Mouse (Mus musculus) gastrocnemius, postnatal 25 days (tissue): Measurements from ENCODE around the gene Mrgbp. TPM values are rescaled to one million over a fixed set of nuclear protein-coding genes. Genes with fewer than 3 reads are reported as not detected.

Experiments
- DNase-seq: peaks from one replicate; pipeline ENCODE4 v3.0.0; 2022
- long read RNA-seq, 2 experiments: library from polyadenylated mRNA; stranded (forward); transcript quantifications; one replicate each; pipeline ENCODE4 v2.0.0; 2021
- total RNA-seq, 2 experiments: library from RNA; stranded (reverse); gene quantifications; 1 replicate in 1 of 2; 2 replicates in 1 of 2; pipeline ENCODE4 v1.2.3; 2021

Mrgbp gene
- 1 to 10 TPM; 4.1 to 4.5 TPM for total RNA-seq
- long read RNA-seq, experiment 1, partial matches to known transcripts, result 0 of 18 reads
- long read RNA-seq, experiment 1, other reads (novel, unspliced or antisense), result 13 of 18 reads
- long read RNA-seq, experiment 2, partial matches to known transcripts, result 0 of 11 reads
- long read RNA-seq, experiment 2, other reads (novel, unspliced or antisense), result 9 of 11 reads

DNA sequence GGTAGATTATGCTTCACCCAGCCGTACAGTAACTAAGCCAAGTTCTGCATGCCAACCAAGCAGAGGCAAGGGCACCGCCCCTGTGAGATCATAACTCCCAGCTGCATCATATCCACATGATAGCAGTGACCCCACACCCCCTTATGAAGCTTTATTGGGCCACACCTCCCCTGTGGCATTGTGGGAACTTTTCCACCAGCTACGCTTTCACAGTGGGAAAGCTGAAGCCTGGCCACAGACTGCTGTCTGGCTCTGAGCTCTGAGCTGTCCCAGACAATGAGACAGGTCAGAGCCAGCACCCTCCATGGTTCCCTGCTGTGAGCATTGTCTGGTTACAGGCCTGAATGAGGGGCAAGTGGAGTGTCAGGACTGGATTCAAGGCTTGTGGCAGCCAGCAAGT, at the start of gene Mrgbp:
Mrgbp (plus strand) TSS at position 303 of the 400 bp plus-strand sequence.
- DNase-seq, result no peak

DNA sequence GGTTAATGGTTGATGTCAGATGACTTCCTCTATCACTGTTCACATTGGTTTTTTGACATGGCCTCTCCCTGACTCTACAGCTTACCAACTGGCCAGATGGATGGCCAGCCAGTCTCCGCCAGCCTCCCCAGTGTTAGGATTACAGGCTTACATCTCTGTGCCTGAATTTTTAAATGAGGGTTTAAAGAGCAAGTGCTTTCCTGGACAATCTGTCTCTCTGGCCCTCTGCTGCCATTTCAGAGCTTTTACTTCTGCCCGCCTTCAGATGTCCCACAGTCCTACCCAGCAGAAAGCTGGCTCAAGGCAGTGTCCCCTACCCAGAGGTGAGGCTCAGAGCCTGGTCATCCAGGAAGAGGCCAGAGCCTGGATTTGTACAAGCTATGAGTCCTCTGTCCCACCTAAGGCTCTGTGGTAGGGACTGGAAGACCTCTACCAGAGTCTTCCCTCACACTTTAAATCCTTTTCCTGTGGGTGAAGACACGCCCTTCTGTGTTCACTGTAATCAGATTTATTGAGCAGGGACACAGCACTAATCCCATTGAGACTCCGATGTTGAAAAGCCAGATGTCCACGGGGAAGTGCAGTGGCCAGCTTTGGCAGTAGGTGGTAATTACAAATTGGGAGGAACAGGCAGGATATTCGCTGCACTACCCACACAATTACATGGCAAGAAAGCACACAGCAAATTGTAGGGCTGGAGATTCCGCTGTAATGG, 49.3 kb upstream of the Mrgbp start:
- no peak for DNase-seq

GRCm38 (mm10) chr2:180532386-180532995, 48.6 kb upstream of the Mrgbp start:
- DNase-seq, result no peak

- no peak for DNase-seq
Measured at GRCm38 (mm10) chr2:180533237-180533636, 47.9 kb upstream of the Mrgbp start.

DNA sequence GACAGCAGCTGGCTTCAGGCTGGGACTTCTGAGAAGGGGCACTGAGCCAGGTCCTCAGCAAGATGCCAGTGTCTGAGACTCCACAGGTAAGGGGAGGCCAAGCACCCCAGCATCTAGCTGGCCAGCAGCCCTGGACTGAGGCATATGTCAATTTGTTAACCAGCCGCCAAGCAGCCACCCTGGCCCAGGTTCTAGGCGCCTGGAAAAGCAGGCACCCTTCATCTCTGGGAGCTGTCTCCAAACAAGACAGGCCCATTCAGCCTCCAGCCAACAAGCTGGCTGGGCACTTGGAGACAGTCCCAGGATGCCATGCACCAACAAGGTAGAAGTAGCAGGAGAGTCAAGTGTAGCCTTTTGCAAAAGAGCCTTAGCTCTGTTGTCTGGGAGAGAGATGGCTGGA, 37.4 kb upstream of the Mrgbp start:
- DNase-seq, result no peak

DNA sequence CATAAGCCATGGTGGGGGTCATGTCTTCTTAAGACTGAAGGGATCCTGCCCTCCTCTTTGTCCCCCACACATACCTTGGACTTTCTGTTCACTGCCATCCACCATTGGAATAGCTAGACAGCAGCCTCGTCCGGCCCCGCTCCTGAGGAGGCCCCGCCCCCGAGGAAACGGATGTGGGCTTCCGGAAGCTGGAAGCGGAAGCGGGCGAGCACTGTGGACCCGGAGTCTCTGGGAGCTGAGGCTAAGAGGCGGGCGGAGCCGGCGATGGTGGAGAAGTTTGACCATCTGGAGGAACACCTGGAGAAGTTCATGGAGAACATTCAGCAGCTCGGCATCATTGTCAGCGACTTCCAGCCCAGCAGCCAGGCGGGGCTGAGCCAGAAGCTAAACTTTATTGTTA, 36.1 kb upstream of the Mrgbp start:
- no peak for DNase-seq

GRCm38 (mm10) chr2:180547384-180548106, 33.6 kb upstream of the Mrgbp start:
- no peak for DNase-seq

DNA sequence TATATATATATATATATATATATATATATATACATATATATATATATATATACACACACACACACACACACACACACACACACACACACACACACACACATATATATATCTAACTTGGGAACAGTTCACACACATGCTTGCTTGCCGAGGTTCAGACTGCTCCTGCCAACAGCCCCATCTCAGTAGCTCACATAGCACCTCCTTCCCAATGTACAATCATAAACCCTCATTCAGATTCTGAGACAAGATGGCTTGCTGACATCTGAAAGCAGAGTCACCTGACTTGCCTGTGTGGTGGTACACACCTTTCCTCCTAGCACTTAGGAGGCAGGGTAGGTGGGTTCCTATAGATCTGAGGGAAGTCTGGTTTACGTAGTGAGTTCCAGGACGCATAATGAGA, 28.8 kb upstream of the Mrgbp start:
- DNase-seq, result no peak

- no peak for DNase-seq
Measured at GRCm38 (mm10) chr2:180555219-180555618, 25.9 kb upstream of the Mrgbp start.

- DNase-seq, result no peak
Measured at GRCm38 (mm10) chr2:180556470-180556869, 24.6 kb upstream of the Mrgbp start.

DNA sequence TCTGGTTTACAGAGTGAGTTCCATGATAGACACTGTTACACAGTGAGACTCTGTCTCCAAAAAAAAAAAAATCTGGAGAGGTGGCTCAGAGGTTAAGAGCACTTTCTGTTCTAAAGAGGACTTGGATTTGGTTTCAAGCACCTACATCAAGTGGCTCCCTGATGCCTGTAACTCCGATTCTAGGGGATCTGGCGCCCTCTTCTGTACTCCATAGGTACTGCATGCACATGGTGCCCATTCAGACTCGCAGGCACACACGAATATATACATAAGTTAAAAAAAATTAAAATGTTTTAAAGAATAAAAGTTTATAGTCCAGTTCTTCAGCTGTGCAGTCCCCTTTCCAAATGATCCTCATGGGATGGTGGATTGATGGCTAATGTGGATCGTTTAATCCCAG, 20.9 kb upstream of the Mrgbp start:
- no peak for DNase-seq

DNA sequence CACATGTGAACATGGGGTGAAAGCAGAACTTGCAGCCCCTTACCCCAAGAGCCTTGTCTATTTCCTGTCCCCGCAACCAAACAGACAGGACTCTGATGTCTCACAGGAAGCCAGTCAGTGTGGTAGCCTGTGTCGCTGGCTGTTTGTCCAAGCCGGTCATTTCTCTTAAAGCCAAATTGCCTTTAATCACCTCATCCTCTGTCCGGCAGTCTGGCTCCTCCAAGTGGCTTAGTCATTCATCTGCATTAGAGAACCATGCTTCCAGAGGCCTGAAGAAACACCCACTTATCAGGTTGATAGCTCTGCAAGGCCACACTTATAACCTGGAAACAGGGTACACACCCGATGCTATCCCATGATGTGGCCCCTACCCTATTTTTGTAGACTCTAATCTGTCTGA, 19.0 kb upstream of the Mrgbp start:
- no peak for DNase-seq

DNA sequence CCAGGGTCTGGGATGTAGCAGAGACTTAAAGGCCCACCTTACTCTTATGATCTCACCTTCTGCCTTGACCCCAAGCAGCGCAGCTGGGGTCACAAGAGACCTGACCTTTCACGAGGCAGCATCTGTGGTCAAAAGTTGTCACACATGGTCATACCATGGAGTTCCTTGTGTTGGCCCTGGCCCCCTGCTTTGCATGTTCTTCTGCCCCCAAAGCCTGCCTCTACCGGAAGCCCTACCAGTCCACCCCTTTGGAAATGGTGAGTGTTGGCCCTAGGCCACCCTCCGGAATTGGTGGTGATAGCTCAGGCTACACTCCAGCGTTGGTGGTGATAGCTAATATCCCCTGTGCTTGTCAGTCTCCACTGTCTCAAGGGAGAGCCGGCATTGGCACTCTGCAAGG, 17.8 kb upstream of the Mrgbp start:
- DNase-seq, result no peak

DNA sequence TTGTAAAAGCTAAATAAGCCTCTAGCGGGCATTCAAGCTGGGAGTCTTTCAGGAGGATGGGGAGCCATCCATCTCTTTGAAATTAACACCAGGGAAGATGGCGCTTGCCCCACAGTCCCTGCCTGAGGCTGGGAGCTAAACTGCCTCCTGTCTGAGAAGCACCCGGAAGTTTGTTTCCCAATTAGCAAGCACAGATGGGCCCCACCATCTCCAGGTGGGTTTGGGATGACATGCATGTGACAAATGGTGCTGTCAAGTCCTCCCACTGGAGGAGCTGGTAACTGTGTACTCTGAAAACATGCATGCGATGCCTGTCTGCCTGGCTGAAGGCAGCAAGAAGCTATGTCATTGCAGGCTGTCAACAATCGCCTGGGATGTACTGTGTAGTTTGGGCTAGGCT, 17.3 kb upstream of the Mrgbp start:
- DNase-seq, result no peak

DNA sequence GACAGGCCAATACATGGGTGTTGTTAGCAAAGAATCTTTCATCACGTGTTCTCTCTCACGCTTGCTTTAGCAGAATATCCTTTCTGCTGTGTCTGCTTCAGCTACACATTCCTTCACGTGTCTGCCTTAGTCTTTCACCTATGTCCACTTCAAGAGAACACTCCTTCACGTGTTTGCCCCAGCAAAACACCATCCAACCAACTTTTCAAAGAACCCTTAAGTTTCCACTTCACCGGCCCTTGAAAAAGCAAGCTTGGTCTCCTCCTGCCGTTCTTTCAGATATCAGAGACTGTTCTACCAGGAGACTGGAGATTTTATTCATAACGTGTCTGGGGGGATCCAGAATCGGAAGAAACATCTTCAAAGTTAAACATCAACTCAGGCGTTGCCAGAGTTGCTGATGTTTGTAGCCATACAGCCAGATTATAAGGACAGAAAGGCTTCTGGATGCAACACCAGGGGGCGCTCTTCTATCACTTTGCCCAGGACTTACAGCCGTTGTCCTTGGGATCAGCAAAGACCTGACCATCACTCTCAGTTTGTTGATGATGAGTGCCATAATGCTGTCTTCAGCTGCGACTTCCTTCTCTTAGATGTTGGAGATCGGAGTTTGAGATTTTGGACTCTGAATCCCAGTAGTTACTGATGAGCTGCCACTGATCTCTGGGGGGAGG, 14.7 kb upstream of the Mrgbp start:
- no peak for DNase-seq

- DNase-seq, result peak; percentile 71
Measured at GRCm38 (mm10) chr2:180569028-180569643, 12.0 kb upstream of the Mrgbp start.

GRCm38 (mm10) chr2:180576482-180576881, 4.6 kb upstream of the Mrgbp start:
- no peak for DNase-seq

DNA sequence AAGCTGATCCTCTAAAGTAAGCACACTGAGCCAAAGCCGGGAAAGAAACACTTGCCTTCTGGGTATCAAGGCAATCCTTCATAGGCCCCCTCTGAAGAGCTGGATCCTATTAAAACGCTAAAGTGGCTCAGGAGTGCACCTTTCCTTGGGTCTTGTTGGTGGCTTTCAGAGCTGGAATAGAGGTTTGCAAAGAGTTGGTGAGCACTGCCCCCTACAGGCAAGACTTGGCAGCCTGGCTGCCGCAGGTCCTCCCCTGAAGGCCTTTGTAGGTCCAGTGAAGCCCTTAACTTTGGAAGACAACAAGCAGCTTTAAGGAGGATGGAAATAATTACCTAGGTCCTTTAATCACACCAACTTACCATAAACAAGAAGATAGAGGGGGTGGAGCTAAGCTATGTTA, 2.4 kb upstream of the Mrgbp start:
- DNase-seq, result no peak

- peak; percentile 92 for DNase-seq
Measured at GRCm38 (mm10) chr2:180582481-180583153, 1.5 kb downstream of the Mrgbp start.

GRCm38 (mm10) chr2:180583154-180583507, 2.0 kb downstream of the Mrgbp start:
- no peak for DNase-seq

GRCm38 (mm10) chr2:180588736-180589122, 7.6 kb downstream of the Mrgbp start:
- no peak for DNase-seq
